Mouse (Mus musculus) monocyte, adult 5-6 weeks (primary cell): ENCODE results near the gene Isoc2a. TPM values are rescaled to one million over a fixed set of nuclear protein-coding genes. Genes with fewer than 3 reads are reported as not detected.
"Not testable (repeated sequence)": the region's sequence is repeated elsewhere in the genome, so short reads cannot be mapped to it uniquely, and the experiment has no call there.

Experiments
- ATAC-seq: fragments of 153-309, 156-312 bp; replicated peaks from 2 replicates; pipeline ENCODE4 v1.8.0; 2017; ENCODE audit warnings: mild to moderate bottlenecking; ENCODE audit not compliant: low TSS enrichment, insufficient number of reproducible peaks, severe bottlenecking, poor library complexity, low FRiP score
- total RNA-seq: library from RNA; stranded (forward); fragments of 200-1000, 200-491, 200-594 nt; gene quantifications from 3 replicates; pipeline ENCODE4 v1.2.3, GENCODE M21; 2017

Gene Isoc2a
- 4.5 to 8.4 TPM (median 7.9 TPM) in 3 replicates for total RNA-seq

DNA sequence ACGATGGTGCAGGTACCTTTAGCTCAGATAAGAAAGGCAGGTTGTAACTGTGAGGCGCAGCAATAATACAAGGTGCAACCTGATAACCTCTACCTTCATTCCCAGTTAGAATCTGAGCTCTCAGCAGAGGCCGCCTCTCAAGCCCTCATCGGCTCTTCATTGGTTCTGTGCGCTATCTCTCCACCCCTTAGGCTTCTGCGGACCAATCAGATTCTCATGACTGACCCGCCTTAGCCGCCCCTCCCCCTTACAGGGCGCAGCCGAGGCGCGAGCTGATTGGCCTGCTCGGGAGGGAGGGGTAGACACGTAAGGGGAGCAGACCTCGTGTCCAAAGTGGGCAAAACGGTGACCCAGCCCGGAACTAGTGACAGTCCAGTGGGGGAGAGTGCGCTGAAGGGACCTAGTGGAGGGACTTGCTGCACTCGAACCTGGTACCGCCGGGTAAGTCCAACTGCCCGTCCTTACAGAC lies at the start of gene Isoc2a:
TSS of gene Isoc2a (plus strand) at position 401 of the 469 bp plus-strand sequence.
- peak; percentile 100 for ATAC-seq

DNA sequence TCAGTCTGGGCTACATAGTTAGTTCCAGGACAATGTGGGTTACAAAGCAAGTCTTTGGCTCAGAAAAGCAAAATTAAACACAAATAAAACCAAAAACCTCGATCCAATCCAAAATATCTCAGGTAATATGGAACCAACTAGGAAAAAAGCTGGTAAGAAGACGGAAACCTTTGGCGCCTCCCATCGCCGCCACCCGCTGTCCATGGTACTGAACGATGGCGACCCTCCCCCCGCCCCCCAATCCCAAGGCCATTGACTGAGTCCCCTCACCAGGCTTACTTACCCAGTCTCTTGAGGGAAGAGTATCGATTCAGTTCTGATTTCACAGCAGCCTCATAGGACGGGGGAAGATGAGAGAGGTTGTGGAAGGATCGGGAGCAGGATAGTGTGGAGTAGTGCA lies 46.5 kb upstream of the Isoc2a start:
- no peak for ATAC-seq

DNA sequence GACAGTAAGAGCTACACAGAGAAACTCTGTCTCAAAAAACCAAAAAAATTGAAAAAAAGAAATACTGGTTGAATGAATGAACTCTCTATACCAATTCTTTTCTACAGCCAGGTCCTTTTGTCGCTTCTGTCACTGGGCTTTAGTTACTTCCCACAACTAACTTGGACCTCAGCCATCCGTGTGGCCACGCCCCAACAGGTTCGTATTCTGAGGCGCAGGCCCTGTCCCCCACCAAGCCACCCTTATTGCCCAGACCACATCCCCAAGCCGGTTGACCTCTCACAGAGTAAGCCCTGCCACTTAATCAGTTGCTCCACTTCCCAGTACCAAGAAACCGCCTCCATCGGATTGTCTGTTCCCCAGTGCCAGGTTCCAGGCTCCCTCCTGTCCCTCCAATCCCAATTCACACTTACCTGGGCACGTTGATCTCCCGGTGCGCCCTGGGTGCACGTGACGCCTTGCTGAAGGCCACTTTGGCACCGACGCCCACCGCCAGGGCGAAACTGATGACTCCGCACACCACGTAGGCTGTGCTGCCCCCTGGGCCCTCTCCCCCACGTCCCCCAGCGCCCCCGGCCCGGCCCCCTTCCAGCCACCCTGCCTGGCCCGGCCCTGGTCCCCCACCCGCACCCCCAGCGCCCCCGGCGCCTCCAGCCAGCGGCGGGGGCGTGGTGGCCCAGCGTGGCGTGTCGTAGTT lies 41.2 kb upstream of the Isoc2a start:
- ATAC-seq, result no peak

DNA sequence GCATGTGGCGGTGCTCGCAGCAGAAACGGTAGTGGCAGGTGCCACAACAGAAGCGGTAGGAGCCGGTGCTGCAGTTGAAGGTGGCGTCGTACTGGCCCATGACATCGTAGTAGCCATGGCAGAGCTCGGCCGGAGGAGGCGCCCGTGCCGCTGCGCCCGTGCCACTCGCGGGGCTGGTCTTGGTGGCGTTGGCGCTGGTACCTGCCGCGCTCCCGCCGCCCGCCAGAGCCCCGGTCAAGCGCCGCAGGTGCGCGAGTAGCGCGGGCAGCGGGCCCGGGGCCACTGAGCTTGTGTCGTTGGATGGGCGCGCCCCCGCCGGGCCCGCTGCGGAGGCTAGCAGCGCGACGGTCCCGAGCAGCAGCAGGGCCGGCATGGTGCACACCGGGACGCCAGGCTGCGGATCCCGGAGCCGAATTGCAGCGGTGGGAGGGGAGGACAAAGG lies 40.6 kb upstream of the Isoc2a start:
- ATAC-seq, result 0 out of 2 replicates have a peak, but pooled peaks have one; percentile 34

DNA sequence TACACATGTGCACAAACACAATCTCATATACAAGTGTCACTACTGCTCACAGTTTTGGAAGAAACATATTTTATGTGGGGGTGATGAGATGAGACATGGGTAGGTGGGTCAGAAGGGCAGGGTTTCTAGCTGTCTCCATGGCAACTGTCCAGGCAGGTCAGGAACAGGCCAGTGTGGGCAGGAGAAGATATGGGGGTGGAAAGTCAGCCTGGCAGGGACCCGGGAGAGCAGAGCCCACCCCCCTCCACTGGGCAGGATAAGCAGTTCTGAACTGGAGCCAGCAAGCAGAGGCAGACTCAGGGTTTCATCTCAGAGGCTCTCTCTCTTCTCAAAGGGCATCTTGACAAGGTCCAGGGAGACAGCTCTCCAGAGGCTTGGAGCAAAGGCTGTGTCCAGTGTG lies 39.3 kb upstream of the Isoc2a start:
- ATAC-seq, result no peak; the same call in 1 of the 2 replicates

DNA sequence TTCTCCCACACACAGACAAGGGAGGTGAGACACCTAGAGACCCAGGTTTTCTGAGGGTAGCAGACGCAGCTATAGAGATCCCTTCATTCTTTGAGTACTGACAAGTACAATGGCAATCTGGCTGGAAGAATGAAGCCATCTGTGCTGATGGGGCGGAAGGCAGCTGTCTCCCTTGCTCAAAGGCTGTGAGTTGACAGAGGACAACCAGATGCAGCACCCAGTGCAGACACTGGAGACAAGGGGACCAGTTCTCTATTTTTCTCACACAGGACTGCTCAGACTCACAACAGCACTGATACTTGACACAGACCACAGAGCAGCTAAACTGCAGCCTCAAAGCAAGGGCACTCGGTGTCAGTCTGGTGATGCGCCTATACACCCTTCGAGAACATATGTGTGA lies 34.9 kb upstream of the Isoc2a start:
- no peak for ATAC-seq

DNA sequence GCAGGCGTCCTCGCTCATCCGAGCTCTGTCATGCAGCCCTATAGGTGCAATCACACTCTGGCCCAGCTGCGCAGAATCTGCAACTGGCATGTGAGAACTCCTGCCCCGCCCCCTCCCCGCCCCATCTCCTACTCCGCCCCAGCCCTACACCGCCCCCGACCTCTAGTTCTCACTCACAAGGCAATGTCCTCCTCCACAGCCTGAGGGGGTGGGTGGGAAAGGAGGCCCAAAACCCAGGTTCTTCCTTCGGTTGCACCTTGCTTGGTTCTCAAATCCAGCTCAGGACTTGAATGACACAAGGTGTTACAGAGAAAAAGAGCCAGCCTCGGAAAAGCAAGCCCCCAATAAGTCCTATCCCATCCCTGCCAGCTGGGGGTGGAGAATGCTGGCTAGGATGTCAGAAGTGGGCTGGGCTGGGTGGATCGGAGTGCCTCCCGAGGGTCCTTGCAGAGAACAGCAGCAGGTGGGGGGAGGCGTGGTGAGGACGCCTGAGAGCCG lies 34.3 kb upstream of the Isoc2a start:
- no peak for ATAC-seq

DNA sequence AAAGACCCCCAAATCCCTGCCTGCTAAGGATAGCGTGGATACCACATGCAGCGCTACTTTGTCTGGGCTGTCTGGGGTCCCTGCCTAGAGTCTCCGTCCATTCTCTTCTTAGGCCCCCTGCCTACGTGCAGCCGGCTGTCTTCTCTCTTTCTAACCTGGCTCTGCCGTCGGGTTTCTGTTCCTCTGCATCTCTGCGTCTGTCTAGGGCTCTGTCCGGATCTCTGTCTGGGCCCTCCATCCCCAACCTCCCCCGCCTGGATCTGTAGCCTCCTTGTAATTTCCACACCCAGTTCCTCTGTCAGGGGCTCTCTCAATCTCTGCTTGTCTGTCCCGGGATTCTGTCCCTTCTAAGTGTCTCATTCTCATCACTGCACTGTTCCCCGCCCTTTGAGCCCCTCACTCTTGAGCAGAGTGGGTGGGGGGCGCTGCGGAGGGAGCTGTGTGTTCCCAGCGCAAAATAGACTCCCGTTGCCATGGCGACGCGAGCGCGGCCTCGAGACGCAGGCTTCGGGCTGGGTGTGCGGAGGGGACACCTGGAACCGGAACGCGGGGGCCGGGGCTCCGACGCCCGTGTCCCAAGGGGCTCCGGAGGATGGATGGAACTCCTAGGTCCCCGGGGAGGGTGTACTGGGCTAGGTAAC lies 33.2 kb upstream of the Isoc2a start:
- no peak for ATAC-seq

DNA sequence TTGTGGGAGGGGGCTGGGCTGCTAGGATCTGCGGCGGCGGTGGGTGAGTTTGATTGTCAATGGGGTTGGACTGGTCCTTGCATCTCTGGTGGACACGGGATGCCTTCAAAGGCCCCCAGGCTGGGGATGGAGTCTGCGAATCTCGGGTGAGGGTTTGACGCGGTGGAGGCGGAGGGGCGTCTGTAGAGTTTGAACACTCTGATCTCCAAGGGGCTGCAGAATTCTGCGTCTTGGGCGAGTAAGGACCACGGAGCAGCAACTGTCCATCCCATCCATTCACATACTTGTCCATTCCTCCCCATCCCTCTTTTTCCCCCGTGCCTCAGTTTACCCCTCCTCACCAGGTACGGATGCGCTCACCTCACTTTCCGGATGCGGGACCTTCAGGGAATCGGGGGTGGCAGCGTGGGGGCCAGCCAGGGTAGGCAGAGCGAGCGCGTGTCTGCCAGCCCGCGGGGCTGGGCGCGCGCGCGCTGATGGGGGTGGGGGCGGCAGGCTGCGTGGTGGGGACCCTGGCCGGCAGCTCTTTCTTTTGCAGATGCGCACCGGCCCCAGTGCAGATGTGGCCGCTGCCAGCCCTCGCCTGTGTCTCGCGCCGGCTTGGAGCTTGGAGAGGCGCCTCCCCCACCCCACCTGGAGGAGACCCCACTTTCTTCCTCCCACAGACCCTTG lies 32.6 kb upstream of the Isoc2a start, which contains the start of gene Shisa7:
TSS of gene Shisa7 (minus strand) at position 452 of the 672 bp plus-strand sequence.
- ATAC-seq, result no peak

DNA sequence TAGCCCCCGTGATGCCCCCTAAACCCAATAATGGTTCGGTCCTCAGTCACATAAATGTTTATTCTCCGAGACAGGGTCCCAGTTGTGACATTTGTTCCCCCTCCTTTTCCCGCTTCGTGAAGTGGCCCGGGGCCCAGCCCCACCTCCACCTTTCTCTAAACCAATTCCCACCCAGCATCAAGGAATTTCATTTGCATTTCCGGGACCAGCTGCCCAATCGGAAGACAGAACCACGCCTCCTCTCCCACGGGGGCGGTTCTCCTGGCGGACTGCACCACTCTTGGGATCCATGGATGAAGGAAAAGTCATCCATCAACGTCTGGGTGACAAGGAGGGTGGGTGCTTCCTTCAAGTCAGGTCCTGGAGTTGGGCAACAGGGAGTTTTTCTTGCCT lies 32.0 kb upstream of the Isoc2a start:
- no peak for ATAC-seq

DNA sequence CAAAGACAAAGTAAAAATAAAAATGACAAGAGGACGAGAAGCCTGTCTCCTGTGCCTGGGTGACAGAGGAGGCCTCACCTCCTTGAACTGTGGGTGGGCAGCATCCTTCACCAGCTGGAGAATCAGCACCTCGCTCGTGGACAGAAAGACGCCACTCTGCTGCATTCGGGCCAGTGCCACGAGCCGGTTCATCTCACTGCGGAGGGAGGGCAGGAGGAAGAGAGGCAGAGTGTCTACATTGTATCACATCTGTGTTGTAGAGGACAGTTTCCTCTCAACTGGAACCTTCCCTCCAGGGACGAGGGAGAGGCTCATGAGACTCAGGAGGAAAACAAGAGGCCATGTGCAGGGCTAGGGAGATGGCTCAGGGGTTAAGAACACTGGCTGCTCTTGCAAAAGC lies 27.6 kb upstream of the Isoc2a start:
- ATAC-seq, result no peak

DNA sequence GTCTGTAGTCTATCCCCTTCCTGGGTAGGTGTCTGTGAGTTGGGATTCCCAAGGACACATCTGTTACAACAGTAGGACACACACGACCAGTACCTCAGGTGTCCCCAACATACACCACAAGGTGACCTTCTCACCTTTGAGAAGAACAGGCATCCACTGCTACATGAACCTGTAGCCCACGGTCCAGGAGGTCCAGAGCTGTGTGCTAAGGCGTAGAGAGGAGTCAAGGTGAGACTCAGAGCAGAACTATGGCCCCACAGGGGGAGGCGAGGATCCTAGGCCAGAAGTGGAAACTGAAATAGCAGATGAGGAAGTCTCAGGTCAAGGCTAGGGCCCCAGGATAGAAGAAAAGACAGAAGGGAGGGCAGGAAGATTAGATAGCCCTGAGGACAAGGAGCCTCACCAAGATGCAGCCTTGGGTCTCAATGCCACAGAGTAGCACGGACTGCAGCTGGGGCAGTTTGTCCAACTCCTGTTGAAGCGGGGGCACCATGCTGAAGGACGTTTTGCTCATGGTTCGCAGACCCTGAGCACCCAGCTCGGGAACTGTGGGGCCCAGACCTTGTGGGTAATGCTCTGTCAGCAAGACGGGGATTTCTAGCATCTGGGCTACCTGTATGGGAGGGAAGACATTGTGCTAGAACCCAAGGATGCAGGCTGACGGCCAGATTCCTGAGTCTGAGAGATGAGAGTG lies 26.2 kb upstream of the Isoc2a start:
- ATAC-seq, result no peak

DNA sequence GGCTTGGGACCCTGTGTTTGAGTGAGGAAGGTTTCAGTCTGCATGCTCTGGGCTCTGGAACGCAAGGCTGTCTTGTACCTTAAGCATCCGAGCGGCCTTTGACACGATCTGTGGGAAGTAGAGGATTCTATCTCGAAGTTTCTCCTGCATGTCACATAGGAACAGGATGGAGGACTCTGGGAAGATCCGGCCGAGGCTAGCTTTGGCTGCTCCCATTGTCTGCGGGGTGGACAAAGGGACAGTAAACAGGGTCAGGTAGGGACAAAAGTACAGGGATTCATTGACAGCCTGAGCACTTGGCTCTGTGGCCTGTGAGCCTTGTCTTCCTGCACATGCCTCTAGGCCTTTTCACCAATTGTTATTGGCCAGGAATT lies 25.7 kb upstream of the Isoc2a start:
- no peak for ATAC-seq

DNA sequence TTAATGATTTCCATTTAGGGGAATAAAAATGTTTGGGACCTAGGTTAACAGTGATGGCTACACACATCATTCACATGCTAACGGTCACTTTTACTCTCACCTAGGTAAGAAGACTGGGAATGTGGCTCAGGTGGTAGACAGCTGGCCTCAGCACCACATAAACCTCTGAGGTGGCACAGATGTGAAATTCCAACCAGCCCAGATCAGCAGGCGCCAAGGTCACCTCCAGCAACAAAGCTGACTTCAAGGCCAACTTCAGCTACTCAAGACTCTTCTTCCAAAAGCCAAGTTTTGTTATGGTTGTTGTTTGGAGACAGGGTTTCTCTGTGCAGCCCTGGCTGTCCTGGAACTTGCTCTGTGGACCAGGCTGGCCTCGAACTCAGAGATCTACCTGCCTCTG lies 23.3 kb upstream of the Isoc2a start:
- ATAC-seq, result no peak

DNA sequence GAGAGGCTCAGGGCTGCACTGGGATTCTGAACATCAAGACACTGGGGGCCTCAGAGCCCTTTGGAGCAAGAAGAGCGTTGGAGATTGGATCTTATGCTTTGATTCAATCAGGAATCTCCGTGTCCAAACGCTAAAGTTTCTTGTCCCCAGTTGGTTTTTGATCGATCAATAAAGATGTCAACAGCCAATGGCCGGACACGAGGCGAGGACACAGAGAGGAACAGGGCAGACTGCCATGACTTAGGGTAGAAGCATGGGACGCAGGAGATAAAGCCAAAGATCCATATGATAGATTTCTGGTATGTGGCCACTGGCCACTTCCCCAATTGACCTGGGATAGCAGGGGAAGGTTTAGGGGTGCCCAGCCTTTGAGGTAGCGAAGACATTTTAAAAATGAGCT lies 20.4 kb upstream of the Isoc2a start:
- ATAC-seq, result no peak

DNA sequence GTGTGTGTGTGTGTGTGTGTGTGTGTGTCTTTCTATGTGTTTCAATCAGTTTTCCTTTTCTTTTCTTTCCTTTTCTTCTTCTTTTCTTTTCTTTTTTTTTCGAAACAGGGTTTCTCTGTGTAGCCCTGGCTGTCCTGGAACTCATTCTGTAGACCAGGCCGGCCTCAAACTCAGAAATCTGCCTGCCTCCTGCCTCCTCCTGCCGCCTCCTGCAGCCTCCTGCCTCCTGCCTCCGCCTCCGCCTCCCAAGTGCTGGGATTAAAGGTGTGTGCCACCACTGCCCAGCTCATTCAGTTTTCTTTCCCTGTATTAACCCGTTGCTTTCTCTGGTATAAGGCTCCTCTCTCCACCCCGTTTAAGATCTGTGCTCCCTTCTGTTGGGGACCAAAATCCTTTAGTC lies 19.6 kb upstream of the Isoc2a start:
- ATAC-seq, result no peak

DNA sequence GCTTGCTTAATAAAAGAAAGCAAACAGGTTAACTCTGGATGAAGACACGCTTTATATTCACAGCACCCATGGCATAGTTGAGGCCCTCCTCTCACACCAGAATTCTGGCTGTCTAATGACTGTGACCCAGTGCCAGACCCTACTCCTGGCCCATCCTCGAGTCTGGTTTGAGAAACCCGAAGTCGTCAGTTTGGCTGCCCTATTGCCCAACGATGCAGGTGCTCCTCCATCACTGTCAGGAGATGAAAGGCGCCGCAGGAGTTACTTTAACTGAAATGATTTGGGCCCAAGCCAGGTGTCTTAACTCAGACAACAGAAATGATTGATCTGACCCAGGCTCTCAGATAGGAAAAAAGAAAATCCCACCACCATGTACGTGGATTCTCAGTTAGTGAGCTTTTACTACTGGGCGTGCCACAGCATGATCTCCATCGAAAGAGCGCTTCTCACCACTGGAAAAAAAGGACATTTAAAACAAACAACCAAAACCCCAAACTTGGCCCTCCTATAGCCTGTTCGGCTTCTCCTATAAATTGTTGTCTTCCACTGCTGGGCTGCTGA lies 17.5 kb upstream of the Isoc2a start:
- no peak for ATAC-seq

DNA sequence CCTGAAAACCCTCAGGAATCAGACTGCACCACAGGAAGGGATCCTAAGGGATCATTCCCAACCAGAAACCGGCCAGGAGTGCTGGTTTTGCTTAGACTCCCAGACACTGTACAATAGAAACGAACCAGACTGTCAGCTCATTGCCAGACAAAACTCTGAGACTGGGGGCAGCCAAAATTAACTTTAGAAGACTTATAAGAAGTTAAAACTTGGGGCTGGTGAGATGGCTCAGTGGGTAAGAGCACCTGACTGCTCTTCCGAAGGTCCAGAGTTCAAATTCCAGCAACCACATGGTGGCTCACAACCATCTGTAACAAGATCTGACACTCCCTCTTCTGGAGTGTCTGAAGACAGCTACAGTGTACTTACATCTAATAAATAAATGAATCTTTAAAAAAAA lies 16.0 kb upstream of the Isoc2a start:
- ATAC-seq, result not testable (repeated sequence)

DNA sequence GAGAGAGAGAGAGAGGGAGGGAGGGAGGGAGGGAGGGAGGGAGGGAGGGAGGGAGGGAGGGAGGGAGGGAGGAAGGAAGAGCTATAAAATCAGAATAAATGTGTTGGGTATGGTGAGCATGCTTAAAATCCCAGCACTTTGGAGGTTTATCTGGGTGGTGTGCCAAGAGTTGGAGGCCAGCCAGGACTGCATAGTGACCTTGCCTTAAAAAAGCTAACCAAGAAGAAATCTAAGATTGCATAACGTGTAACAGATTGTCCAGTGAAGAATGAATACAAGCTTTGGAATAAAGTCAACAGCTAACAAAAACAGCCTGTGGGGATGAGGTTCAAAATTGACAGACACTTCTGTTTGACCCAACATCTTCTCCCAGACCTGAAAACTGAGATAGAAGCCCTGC lies 13.9 kb upstream of the Isoc2a start:
- ATAC-seq, result no peak
